Mouse (Mus musculus) intestine, embryonic 16.5 days (tissue): ENCODE data around the gene Med12l. TPM values are rescaled to one million over a fixed set of nuclear protein-coding genes. Genes with fewer than 3 reads are reported as not detected.

Experiments used
- ATAC-seq: fragments of 200-750 bp; cut with Nextera tagmentation; 2 replicates; pipeline ENCODE4 v1.8.0; 2017; ENCODE audit warnings: moderate TSS enrichment, moderate library complexity
- H3K27ac ChIP-seq: fragments of 300-500 bp; sonication (generic); 2 replicates; pipeline ENCODE4 v1.5.1; 2014; ENCODE audit warnings: mild to moderate bottlenecking, low read length
- H3K27me3 ChIP-seq: fragments of 300-500 bp; sonication (generic); replicated peaks from 2 replicates; pipeline ENCODE4 v1.6.1; 2014; ENCODE audit warnings: low read length, control low read depth, mixed read lengths; ENCODE audit not compliant: control insufficient read depth, insufficient read depth
- H3K36me3 ChIP-seq: fragments of 300-500 bp; sonication (generic); 2 replicates; pipeline ENCODE4 v1.6.1; 2014; ENCODE audit warnings: low read length, control low read depth; ENCODE audit not compliant: control insufficient read depth, insufficient read depth
- H3K4me1 ChIP-seq: fragments of 300-500 bp; sonication (generic); 2 replicates; pipeline ENCODE4 v1.6.1; 2014; ENCODE audit warnings: low read length, control low read depth, mixed read lengths; ENCODE audit not compliant: control insufficient read depth, insufficient read depth
- H3K4me2 ChIP-seq: fragments of 300-500 bp; sonication (generic); 2 replicates; pipeline ENCODE4 v1.6.1; 2014; ENCODE audit warnings: low read depth, low read length, control low read depth
- H3K4me3 ChIP-seq: fragments of 300-500 bp; sonication (generic); 2 replicates; pipeline ENCODE4 v1.5.1; 2014; ENCODE audit warnings: mild to moderate bottlenecking, low read length
- H3K9ac ChIP-seq: fragments of 300-500 bp; sonication (generic); 2 replicates; pipeline ENCODE4 v1.6.1; 2014; ENCODE audit warnings: low read depth, low read length
- H3K9me3 ChIP-seq: fragments of 300-500 bp; sonication (generic); 2 replicates; pipeline ENCODE4 v1.6.1; 2016; ENCODE audit warnings: low read length, control low read depth; ENCODE audit not compliant: control insufficient read depth
- WGBS: fragments of 180-500 bp; shearing (Covaris S2); extraction: QIAGEN DNeasy Blood & Tissue Kit; methylation state at CpG from one replicate; pipeline ENCODE4 v1.1.7; 2014; 5-methylcytosine and 5-hydroxymethylcytosine counted together
- polyA plus RNA-seq: library from polyadenylated mRNA; unstranded; fragments of >200 nt; fragmentation: Nextera tagmentation; extraction: Ambion mirVana; gene quantifications from 2 replicates; pipeline ENCODE4 v1.2.1, GENCODE M21; 2015

Med12l gene
- polyA plus RNA-seq, 1 experiment from 2014 or later = 0.65 TPM

GRCm38 (mm10) chr3:59079327-59079726 lies 73.7 kb downstream of the Med12l start:
- no peak for ATAC-seq

DNA sequence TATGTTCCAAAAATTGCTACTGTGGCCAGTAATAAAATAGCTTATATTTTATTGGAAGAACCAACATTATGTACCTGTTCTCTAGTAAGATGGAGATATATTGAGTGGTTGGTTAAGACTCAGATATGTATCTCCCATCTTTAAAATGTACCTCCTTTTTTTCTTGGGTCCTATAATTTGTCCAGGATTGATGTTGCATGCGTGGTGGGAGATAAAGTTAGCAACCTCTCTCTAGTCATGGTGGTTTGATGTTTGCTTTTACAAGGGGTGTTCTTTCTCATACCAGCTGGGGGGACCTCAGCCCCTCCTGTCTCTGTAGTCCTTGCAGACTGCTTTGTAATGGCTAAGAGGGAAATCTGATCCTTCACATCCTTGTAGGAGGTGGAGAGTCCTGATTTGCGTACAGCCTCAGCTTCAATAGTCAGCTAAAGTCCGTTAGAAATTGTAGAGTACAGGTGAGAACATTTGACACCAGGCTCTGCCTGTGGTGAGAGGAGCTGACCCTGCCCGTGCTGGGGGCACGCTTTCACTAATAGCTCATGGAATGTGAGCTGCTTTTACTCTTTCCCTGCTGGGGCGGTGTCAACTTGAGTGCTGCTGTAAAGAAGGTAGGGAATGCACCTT lies 74.8 kb downstream of the Med12l start:
- ATAC-seq = peak; percentile 24; the same call in 1 of the 2 replicates
- Histone ChIP-seq H3K4me2 (no peak overlapping the region), H3K27me3 (no peaks in the 10 kb centered on the region), H3K27ac (no peak overlapping the region), H3K36me3 (no peaks in the 10 kb centered on the region), H3K4me3 (no peak overlapping the region; the same call in 1 of the 2 replicates), H3K4me1 (peaks cover 9% of the 10 kb centered on the region; the same call in 1 of the 2 replicates), H3K9ac (no peak overlapping the region), H3K9me3 (no peaks in the 10 kb centered on the region)
- WGBS = 34% methylated on average over 6 of the region's 6 CpGs

More at GRCm38 (mm10) chr3:59079327-59079726, 73.7 kb downstream of the Med12l start:
- Histone ChIP-seq H3K9ac (no peak overlapping the region), H3K4me3 (no peak overlapping the region), H3K4me2 (no peak overlapping the region), H3K27me3 (no peaks in the 10 kb centered on the region), H3K36me3 (no peaks in the 10 kb centered on the region), H3K9me3 (no peaks in the 10 kb centered on the region), H3K4me1 (peaks cover 9% of the 10 kb centered on the region; the same call in 1 of the 2 replicates), H3K27ac (no peak overlapping the region)
- WGBS = 41% methylated on average over 4 of the region's 4 CpGs

DNA sequence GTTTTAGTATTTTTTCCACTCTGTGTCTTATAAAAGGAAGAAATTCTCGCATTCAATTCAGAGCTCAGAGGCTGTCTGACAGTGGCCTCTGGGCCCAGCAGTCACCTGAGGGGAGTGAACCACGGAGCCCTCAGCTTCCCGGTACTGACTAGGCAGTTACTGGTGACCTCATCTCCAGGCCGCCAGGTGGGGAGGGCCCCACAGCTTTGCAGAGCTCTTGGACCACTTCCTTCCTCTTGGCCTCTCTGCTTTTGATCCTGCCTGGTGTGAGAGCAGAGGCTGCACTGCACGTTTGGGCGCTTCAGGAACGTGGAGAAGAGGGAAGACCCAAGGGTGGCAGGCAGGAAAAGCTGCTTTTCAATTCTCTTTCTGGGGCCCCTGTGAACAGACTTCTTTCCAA lies 75.3 kb downstream of the Med12l start:
- Histone ChIP-seq H3K36me3 (no peaks in the 10 kb centered on the region), H3K4me1 (peaks cover 9% of the 10 kb centered on the region; the same call in 1 of the 2 replicates), H3K9ac (peak overlapping the region; percentile 24; the same call in 1 of the 2 replicates), H3K27ac (no peak overlapping the region), H3K4me2 (no peak overlapping the region), H3K9me3 (no peaks in the 10 kb centered on the region), H3K4me3 (no peak overlapping the region; the same call in 1 of the 2 replicates), H3K27me3 (no peaks in the 10 kb centered on the region)
- 30% methylated on average over 7 of the region's 7 CpGs for WGBS
- ATAC-seq = peak; percentile 94

- Histone ChIP-seq H3K4me2 (no peak overlapping the region), H3K4me1 (no peaks in the 10 kb centered on the region), H3K4me3 (no peak overlapping the region), H3K9ac (no peak overlapping the region), H3K36me3 (no peaks in the 10 kb centered on the region), H3K27ac (no peak overlapping the region), H3K9me3 (no peaks in the 10 kb centered on the region), H3K27me3 (no peaks in the 10 kb centered on the region)
- WGBS = 79% methylated on average over 11 of the region's 11 CpGs
- ATAC-seq = no peak
Measured at GRCm38 (mm10) chr3:59092702-59093101, 87.1 kb downstream of the Med12l start.

- whole genome bisulfite sequencing = 85% methylated on average over 6 of the region's 6 CpGs
- Histone ChIP-seq H3K4me1 (no peaks in the 10 kb centered on the region), H3K9ac (no peak overlapping the region), H3K4me2 (no peak overlapping the region), H3K36me3 (no peaks in the 10 kb centered on the region), H3K27ac (no peak overlapping the region), H3K9me3 (no peaks in the 10 kb centered on the region), H3K4me3 (no peak overlapping the region), H3K27me3 (no peaks in the 10 kb centered on the region)
- ATAC-seq = no peak
Measured at GRCm38 (mm10) chr3:59097421-59097820, 91.8 kb downstream of the Med12l start.

DNA sequence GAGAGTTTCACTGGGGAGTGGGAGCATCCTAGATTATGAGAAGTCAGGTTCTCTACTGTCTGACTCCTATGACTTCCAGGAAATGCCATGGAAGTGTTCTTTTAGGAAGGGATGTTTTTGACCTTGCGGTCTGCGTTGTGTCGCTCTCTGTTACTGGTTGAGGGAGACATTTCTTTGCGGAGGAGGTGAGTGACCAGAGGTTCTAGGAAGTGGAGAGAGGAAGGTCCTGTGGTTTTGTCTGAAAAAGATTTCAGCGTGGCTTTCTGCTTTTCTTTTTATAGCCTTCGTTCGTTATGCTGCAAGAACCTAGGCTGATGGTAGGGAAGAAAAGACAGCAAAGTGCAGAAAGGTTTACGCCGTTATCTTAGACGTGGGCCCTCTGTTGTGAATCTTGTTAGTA lies 92.9 kb downstream of the Med12l start:
- no peak for ATAC-seq
- Histone ChIP-seq H3K4me2 (no peak overlapping the region), H3K36me3 (no peaks in the 10 kb centered on the region), H3K9ac (no peak overlapping the region), H3K4me3 (no peak overlapping the region), H3K27me3 (no peaks in the 10 kb centered on the region), H3K4me1 (no peaks in the 10 kb centered on the region), H3K27ac (no peak overlapping the region), H3K9me3 (no peaks in the 10 kb centered on the region)
- WGBS = 81% methylated on average over 10 of the region's 10 CpGs

- Histone ChIP-seq H3K27me3 (no peaks in the 10 kb centered on the region), H3K36me3 (no peaks in the 10 kb centered on the region), H3K27ac (no peak within 1 kb of the TSS), H3K4me1 (no peaks in the 10 kb centered on the region), H3K9ac (no peak within 1 kb of the TSS), H3K4me3 (no peak within 1 kb of the TSS), H3K9me3 (no peaks in the 10 kb centered on the region), H3K4me2 (no peak within 1 kb of the TSS)
- WGBS = 66% methylated on average over 6 of the region's 6 CpGs
- ATAC-seq = no peak
Measured at GRCm38 (mm10) chr3:59101218-59101986, 95.8 kb downstream of the Med12l start, which contains the start of gene Gpr171. Gpr171 (minus strand) TSS chr3:59101821.

GRCm38 (mm10) chr3:59102146-59102545 lies 96.5 kb downstream of the Med12l start:
- H3K9ac ChIP-seq = no peak overlapping the region
- no peak overlapping the region for H3K4me2 ChIP-seq
- no peaks in the 10 kb centered on the region for H3K27me3 ChIP-seq
- no peaks in the 10 kb centered on the region for H3K9me3 ChIP-seq
- no peak overlapping the region for H3K27ac ChIP-seq
- no peak overlapping the region for H3K4me3 ChIP-seq
- H3K36me3 ChIP-seq = no peaks in the 10 kb centered on the region
- no peaks in the 10 kb centered on the region for H3K4me1 ChIP-seq
- 91% methylated on average over 2 of the region's 2 CpGs for WGBS
- ATAC-seq = no peak

- no peak overlapping the region for H3K27ac ChIP-seq
- H3K27me3 ChIP-seq = no peaks in the 10 kb centered on the region
- no peak overlapping the region for H3K4me2 ChIP-seq
- no peak overlapping the region for H3K9ac ChIP-seq
- H3K36me3 ChIP-seq = no peaks in the 10 kb centered on the region
- H3K9me3 ChIP-seq = no peaks in the 10 kb centered on the region
- WGBS = 72% methylated on average over 4 of the region's 4 CpGs
- no peak overlapping the region for H3K4me3 ChIP-seq
- H3K4me1 ChIP-seq = no peaks in the 10 kb centered on the region
- no peak for ATAC-seq
Measured at GRCm38 (mm10) chr3:59104462-59104861, 98.8 kb downstream of the Med12l start.
